Mouse (Mus musculus): ENCODE results near the gene Ccdc28b. TPM values are rescaled to one million over a fixed set of nuclear protein-coding genes. Genes with fewer than 3 reads are reported as not detected.

Ccdc28b gene
- polyA plus RNA-seq, 1 experiment from 2014 or later: 41.4 TPM

GRCm38 (mm10) chr4:129648656-129649055, 24.9 kb upstream of the Ccdc28b start:
- no peaks in the 10 kb centered on the region for H3K27me3 ChIP-seq (ENCODE audit: control insufficient read depth, insufficient read depth, low read length)
- no peak overlapping the region for H3K9ac ChIP-seq (ENCODE audit: low read depth, low read length)
- H3K27ac ChIP-seq (ENCODE audit: low read depth, low read length): no peak overlapping the region
- H3K4me2 ChIP-seq: no peak overlapping the region
- no peaks in the 10 kb centered on the region for H3K9me3 ChIP-seq (replicated peaks; ENCODE audit: control insufficient read depth, low read length)
- no peak for ATAC-seq (replicated peaks; ENCODE audit: insufficient number of reproducible peaks, low FRiP score, low TSS enrichment)
- no peaks in the 10 kb centered on the region for H3K4me1 ChIP-seq (ENCODE audit: control insufficient read depth, insufficient read depth, low read length)
- WGBS (ENCODE audit: insufficient replicate concordance): 70% methylated on average over 1 of the region's 1 CpGs
- peaks cover 41% of the 10 kb centered on the region for H3K36me3 ChIP-seq (ENCODE audit: control insufficient read depth, insufficient read depth, low read length)
- H3K4me3 ChIP-seq (ENCODE audit: low read depth, low read length): no peak overlapping the region

DNA sequence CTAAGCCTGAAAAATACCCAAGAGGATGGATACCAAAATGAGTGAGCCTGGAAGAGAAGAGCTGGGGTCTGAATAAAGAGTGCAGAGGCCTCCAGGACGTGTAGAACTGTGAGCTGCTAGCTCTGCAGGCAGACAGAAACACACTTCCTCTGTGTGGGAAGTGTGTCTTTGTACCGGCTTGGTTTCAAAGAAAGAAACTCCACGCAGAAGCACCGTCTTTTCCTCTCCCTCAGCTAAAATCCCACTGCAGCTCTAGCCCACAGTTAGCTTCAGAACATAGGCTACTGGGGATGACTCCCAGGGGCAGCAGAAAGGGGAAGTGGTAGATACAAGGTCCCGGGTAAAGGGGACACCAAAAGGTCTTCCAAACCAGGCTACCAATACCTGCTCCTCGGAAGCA, 21.5 kb upstream of the Ccdc28b start:
- H3K9me3 ChIP-seq (replicated peaks; ENCODE audit: control insufficient read depth, low read length): no peaks in the 10 kb centered on the region
- H3K36me3 ChIP-seq (ENCODE audit: control insufficient read depth, insufficient read depth, low read length): peaks cover 28% of the 10 kb centered on the region
- no peak for ATAC-seq (replicated peaks; ENCODE audit: insufficient number of reproducible peaks, low FRiP score, low TSS enrichment)

DNA sequence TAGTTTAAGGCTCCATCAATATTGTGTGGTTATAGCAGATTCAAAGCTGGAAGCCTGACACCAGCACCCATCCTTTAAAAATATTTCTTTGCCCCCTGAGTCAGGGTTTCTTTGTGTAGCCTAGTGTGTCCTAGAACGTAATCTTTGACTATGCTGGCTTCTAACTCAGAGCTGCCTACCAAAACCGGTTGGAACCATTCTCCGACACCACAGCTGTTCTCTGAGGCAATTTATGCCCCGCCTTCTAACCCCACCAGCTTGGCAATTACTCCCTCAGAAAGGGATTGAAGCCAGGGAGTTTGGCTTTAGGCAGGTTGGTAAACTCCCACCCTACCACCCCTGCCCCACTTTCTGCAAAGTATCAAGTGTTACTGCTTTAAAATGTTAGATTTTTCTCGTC, 18.0 kb upstream of the Ccdc28b start:
- Histone ChIP-seq H3K9ac (ENCODE audit: low read depth, low read length) (no peak overlapping the region), H3K27ac (ENCODE audit: low read depth, low read length) (no peak overlapping the region), H3K4me3 (ENCODE audit: low read depth, low read length) (peak overlapping the region; percentile 8; the same call in 1 of the 2 replicates), H3K4me1 (ENCODE audit: control insufficient read depth, insufficient read depth, low read length) (peaks cover 13% of the 10 kb centered on the region; the same call in 1 of the 2 replicates), H3K36me3 (ENCODE audit: control insufficient read depth, insufficient read depth, low read length) (peaks cover 24% of the 10 kb centered on the region), H3K4me2 (peak overlapping the region; percentile 20; the same call in 1 of the 2 replicates), H3K27me3 (ENCODE audit: control insufficient read depth, insufficient read depth, low read length) (no peaks in the 10 kb centered on the region), H3K9me3 (replicated peaks; ENCODE audit: control insufficient read depth, low read length) (no peaks in the 10 kb centered on the region)
- WGBS (ENCODE audit: insufficient replicate concordance): 54% methylated on average over 5 of the region's 5 CpGs
- no peak for ATAC-seq (replicated peaks; ENCODE audit: insufficient number of reproducible peaks, low FRiP score, low TSS enrichment)

More for the DNA sequence above, 21.5 kb upstream of the Ccdc28b start:
- H3K4me2 ChIP-seq: no peak overlapping the region
- no peak overlapping the region for H3K9ac ChIP-seq (ENCODE audit: low read depth, low read length)
- H3K4me1 ChIP-seq (ENCODE audit: control insufficient read depth, insufficient read depth, low read length): 0 out of 2 replicates have a peak, but pooled peaks cover 2% of the 10 kb centered on the region
- WGBS (ENCODE audit: insufficient replicate concordance): 84% methylated on average over 6 of the region's 6 CpGs
- H3K27me3 ChIP-seq (ENCODE audit: control insufficient read depth, insufficient read depth, low read length): no peaks in the 10 kb centered on the region
- H3K4me3 ChIP-seq (ENCODE audit: low read depth, low read length): no peak overlapping the region
- no peak overlapping the region for H3K27ac ChIP-seq (ENCODE audit: low read depth, low read length)

- Histone ChIP-seq H3K4me3 (ENCODE audit: low read depth, low read length) (peak within 1 kb of the TSS; percentile 69), H3K36me3 (ENCODE audit: control insufficient read depth, insufficient read depth, low read length) (peaks cover 27% of the 10 kb centered on the region), H3K9me3 (replicated peaks; ENCODE audit: control insufficient read depth, low read length) (no peaks in the 10 kb centered on the region), H3K9ac (ENCODE audit: low read depth, low read length) (peak within 1 kb of the TSS; percentile 83), H3K27ac (ENCODE audit: low read depth, low read length) (peak within 1 kb of the TSS; percentile 94), H3K4me2 (peak within 1 kb of the TSS; percentile 96), H3K4me1 (ENCODE audit: control insufficient read depth, insufficient read depth, low read length) (peaks cover 13% of the 10 kb centered on the region; the same call in 1 of the 2 replicates), H3K27me3 (ENCODE audit: control insufficient read depth, insufficient read depth, low read length) (no peaks in the 10 kb centered on the region)
- WGBS (ENCODE audit: insufficient replicate concordance): under 1% methylated on average over 60 of the region's 60 CpGs
- peak; percentile 96 for ATAC-seq (replicated peaks; ENCODE audit: insufficient number of reproducible peaks, low FRiP score, low TSS enrichment)
Observed at GRCm38 (mm10) chr4:129640638-129641467, 17.1 kb upstream of the Ccdc28b start, which contains the start of gene Txlna. Txlna (minus strand) TSS chr4:129641065.

DNA sequence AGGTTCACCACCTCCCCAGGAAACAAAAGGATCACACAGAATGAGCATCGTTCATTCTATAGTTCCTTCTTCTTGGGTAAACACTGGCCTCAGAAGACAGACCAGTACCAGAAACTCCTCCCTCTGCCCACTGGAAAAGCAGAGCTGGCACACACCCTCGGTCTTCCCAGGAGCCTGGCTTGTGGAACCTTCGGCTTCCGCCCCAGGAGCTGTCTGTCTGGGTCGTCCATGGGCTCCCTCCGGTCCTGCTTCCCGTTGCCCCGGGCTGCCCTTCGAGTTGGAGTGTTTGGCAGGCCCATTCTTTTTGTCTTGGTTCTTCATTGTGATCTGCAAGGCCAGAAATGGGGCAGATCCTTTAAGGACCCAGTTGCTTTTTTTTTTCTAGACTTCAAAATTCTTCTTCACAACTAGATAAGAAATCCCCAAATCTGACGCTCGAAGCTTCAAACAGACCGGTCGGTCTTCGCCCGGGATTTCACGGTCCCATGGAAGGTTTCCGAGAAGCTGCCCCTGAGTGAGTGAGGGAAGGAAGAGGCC, 16.4 kb upstream of the Ccdc28b start:
- WGBS (ENCODE audit: insufficient replicate concordance): 7% methylated on average over 17 of the region's 17 CpGs
- Histone ChIP-seq H3K4me1 (ENCODE audit: control insufficient read depth, insufficient read depth, low read length) (peaks cover 13% of the 10 kb centered on the region; the same call in 1 of the 2 replicates), H3K4me3 (ENCODE audit: low read depth, low read length) (peak overlapping the region; percentile 69), H3K9me3 (replicated peaks; ENCODE audit: control insufficient read depth, low read length) (no peaks in the 10 kb centered on the region), H3K27ac (ENCODE audit: low read depth, low read length) (peak overlapping the region; percentile 94), H3K36me3 (ENCODE audit: control insufficient read depth, insufficient read depth, low read length) (peaks cover 31% of the 10 kb centered on the region), H3K9ac (ENCODE audit: low read depth, low read length) (peak overlapping the region; percentile 83), H3K27me3 (ENCODE audit: control insufficient read depth, insufficient read depth, low read length) (no peaks in the 10 kb centered on the region), H3K4me2 (peak overlapping the region; percentile 96)
- ATAC-seq (replicated peaks; ENCODE audit: insufficient number of reproducible peaks, low FRiP score, low TSS enrichment): no peak

GRCm38 (mm10) chr4:129639221-129639620, 15.5 kb upstream of the Ccdc28b start:
- Histone ChIP-seq H3K4me2 (peak overlapping the region; percentile 96), H3K4me3 (ENCODE audit: low read depth, low read length) (peak overlapping the region; percentile 69; the same call in 1 of the 2 replicates), H3K9ac (ENCODE audit: low read depth, low read length) (no peak overlapping the region), H3K27ac (ENCODE audit: low read depth, low read length) (no peak overlapping the region), H3K9me3 (replicated peaks; ENCODE audit: control insufficient read depth, low read length) (no peaks in the 10 kb centered on the region), H3K4me1 (ENCODE audit: control insufficient read depth, insufficient read depth, low read length) (peaks cover 13% of the 10 kb centered on the region; the same call in 1 of the 2 replicates), H3K27me3 (ENCODE audit: control insufficient read depth, insufficient read depth, low read length) (no peaks in the 10 kb centered on the region), H3K36me3 (ENCODE audit: control insufficient read depth, insufficient read depth, low read length) (peaks cover 38% of the 10 kb centered on the region)
- no peak for ATAC-seq (replicated peaks; ENCODE audit: insufficient number of reproducible peaks, low FRiP score, low TSS enrichment)
- WGBS (ENCODE audit: insufficient replicate concordance): 84% methylated on average over 15 of the region's 15 CpGs

DNA sequence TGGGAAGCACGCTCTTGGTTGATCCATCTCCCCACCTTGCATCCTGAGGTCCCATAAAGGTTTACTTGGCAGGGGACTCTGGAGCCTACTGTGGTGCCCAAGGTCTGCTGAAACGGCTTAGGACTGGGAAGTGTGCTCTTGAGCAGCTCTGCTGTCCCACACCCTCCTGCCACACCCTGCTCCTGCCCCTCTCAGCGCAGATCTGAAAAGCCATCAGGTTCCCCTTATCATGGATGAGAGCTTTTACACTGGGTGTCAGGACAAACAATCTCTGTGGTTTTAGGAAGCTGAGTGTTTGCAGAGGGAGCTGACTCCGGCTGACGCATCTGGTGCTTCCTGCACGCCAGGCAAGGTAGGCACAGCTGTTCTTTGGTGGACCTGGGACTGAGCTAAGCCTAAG, 10.1 kb upstream of the Ccdc28b start:
- no peaks in the 10 kb centered on the region for H3K9me3 ChIP-seq (replicated peaks; ENCODE audit: control insufficient read depth, low read length)
- no peaks in the 10 kb centered on the region for H3K4me1 ChIP-seq (ENCODE audit: control insufficient read depth, insufficient read depth, low read length)
- H3K9ac ChIP-seq (ENCODE audit: low read depth, low read length): no peak overlapping the region
- no peak overlapping the region for H3K4me3 ChIP-seq (ENCODE audit: low read depth, low read length)
- H3K27me3 ChIP-seq (ENCODE audit: control insufficient read depth, insufficient read depth, low read length): no peaks in the 10 kb centered on the region
- H3K4me2 ChIP-seq: no peak overlapping the region
- H3K36me3 ChIP-seq (ENCODE audit: control insufficient read depth, insufficient read depth, low read length): peaks cover 81% of the 10 kb centered on the region
- 83% methylated on average over 6 of the region's 6 CpGs for WGBS (ENCODE audit: insufficient replicate concordance)
- no peak overlapping the region for H3K27ac ChIP-seq (ENCODE audit: low read depth, low read length)
- no peak for ATAC-seq (replicated peaks; ENCODE audit: insufficient number of reproducible peaks, low FRiP score, low TSS enrichment)

GRCm38 (mm10) chr4:129631867-129632266, 8.1 kb upstream of the Ccdc28b start:
- WGBS (ENCODE audit: insufficient replicate concordance): 91% methylated on average over 12 of the region's 12 CpGs

More at GRCm38 (mm10) chr4:129631867-129632266, 8.1 kb upstream of the Ccdc28b start:
- no peak overlapping the region for H3K4me3 ChIP-seq (ENCODE audit: low read depth, low read length)
- H3K27me3 ChIP-seq (ENCODE audit: control insufficient read depth, insufficient read depth, low read length): no peaks in the 10 kb centered on the region
- H3K4me1 ChIP-seq (ENCODE audit: control insufficient read depth, insufficient read depth, low read length): no peaks in the 10 kb centered on the region
- ATAC-seq (replicated peaks; ENCODE audit: insufficient number of reproducible peaks, low FRiP score, low TSS enrichment): no peak
- peaks cover 80% of the 10 kb centered on the region for H3K36me3 ChIP-seq (ENCODE audit: control insufficient read depth, insufficient read depth, low read length)
- H3K4me2 ChIP-seq: no peak overlapping the region
- H3K27ac ChIP-seq (ENCODE audit: low read depth, low read length): no peak overlapping the region
- no peaks in the 10 kb centered on the region for H3K9me3 ChIP-seq (replicated peaks; ENCODE audit: control insufficient read depth, low read length)
- H3K9ac ChIP-seq (ENCODE audit: low read depth, low read length): no peak overlapping the region

All from heart, embryonic 11.5 days (tissue).